Mouse (Mus musculus) ovary, adult 10 weeks (tissue): Measurements from ENCODE around the gene Acbd3. TPM values are rescaled to one million over a fixed set of nuclear protein-coding genes. Genes with fewer than 3 reads are reported as not detected.

Experiments used
- polyA plus RNA-seq: library from polyadenylated mRNA; stranded (reverse); fragments of 350-450 nt; fragmentation: Illumina TruSeq; extraction: RNeasy Lipid Tissue Mini Kit (QIAGEN cat#74804); gene quantifications from one replicate; pipeline ENCODE4 v1.2.3, GENCODE M21; 2014

Gene Acbd3
- 86.2 TPM for polyA plus RNA-seq

GRCm38 (mm10) chr1:180725704-180726179, at the start of gene Acbd3:
TSS of gene Acbd3 (plus strand) at chr1:180726043.

GRCm38 (mm10) chr1:180696626-180697352, 29.1 kb upstream of the Acbd3 start, which contains the start of gene Mixl1:
TSS of gene Mixl1 (minus strand) at chr1:180697034.

Other genes starting within 250 kb of the Acbd3 start
- gene Stum, start 242.5 kb upstream of the Acbd3 start, polyA plus RNA-seq, result 1.6 TPM
- gene Parp1, start 157.1 kb upstream of the Acbd3 start, polyA plus RNA-seq, result 37.9 TPM
- gene Lin9, start 84.9 kb upstream of the Acbd3 start, polyA plus RNA-seq, result 33.6 TPM
- not detected for gene Mixl1, start 29.0 kb upstream of the Acbd3 start, polyA plus RNA-seq
- gene H3f3a, start 87.9 kb downstream of the Acbd3 start, polyA plus RNA-seq, result 2,896 TPM
- 39.5 TPM for gene Sde2, start 125.1 kb downstream of the Acbd3 start, polyA plus RNA-seq
- 0.54 TPM for gene Lefty2, start 167.1 kb downstream of the Acbd3 start, polyA plus RNA-seq
- 0.71 TPM for gene Pycr2, start 178.2 kb downstream of the Acbd3 start, polyA plus RNA-seq
- 0.29 TPM for gene Lefty1, start 209.0 kb downstream of the Acbd3 start, polyA plus RNA-seq
- 2.7 TPM for gene Tmem63a, start 216.3 kb downstream of the Acbd3 start, polyA plus RNA-seq